Mouse (Mus musculus) kidney, embryonic 14.5 days (tissue): ENCODE measurements around the gene Ube4b. TPM values are rescaled to one million over a fixed set of nuclear protein-coding genes. Genes with fewer than 3 reads are reported as not detected.

Source experiments
- ATAC-seq: fragments of 200-750 bp; cut with Nextera tagmentation; 2 replicates; pipeline ENCODE4 v1.8.0; 2017; ENCODE audit warnings: moderate number of reproducible peaks, mild to moderate bottlenecking, moderate TSS enrichment, moderate library complexity; ENCODE audit not compliant: low FRiP score, low TSS enrichment
- H3K27ac ChIP-seq: fragments of 300-500 bp; sonication (generic); 2 replicates; pipeline ENCODE4 v1.5.1; 2014; ENCODE audit warnings: low read depth, mild to moderate bottlenecking, low read length, moderate library complexity, mixed read lengths
- H3K27me3 ChIP-seq: fragments of 300-500 bp; sonication (generic); 2 replicates; pipeline ENCODE4 v1.6.1; 2014; ENCODE audit warnings: mild to moderate bottlenecking, low read length; ENCODE audit not compliant: control insufficient read depth, insufficient read depth
- H3K36me3 ChIP-seq: fragments of 300-500 bp; sonication (generic); 2 replicates; pipeline ENCODE4 v1.6.1; 2014; ENCODE audit warnings: low read length, mixed read lengths; ENCODE audit not compliant: control insufficient read depth, insufficient read depth
- H3K4me1 ChIP-seq: fragments of 300-500 bp; sonication (generic); 2 replicates; pipeline ENCODE4 v1.6.1; 2014; ENCODE audit warnings: low read length, mixed read lengths; ENCODE audit not compliant: control insufficient read depth, insufficient read depth
- H3K4me2 ChIP-seq: fragments of 300-500 bp; sonication (generic); replicated peaks from 2 replicates; pipeline ENCODE4 v1.6.1; 2014; ENCODE audit warnings: low read depth, mild to moderate bottlenecking, low read length
- H3K4me3 ChIP-seq: fragments of 300-500 bp; sonication (generic); 2 replicates; pipeline ENCODE4 v1.5.1; 2014; ENCODE audit warnings: mild to moderate bottlenecking, low read length
- H3K9ac ChIP-seq: fragments of 300-500 bp; sonication (generic); 2 replicates; pipeline ENCODE4 v1.6.1; 2014; ENCODE audit warnings: low read depth, mild to moderate bottlenecking, low read length, moderate library complexity
- H3K9me3 ChIP-seq: fragments of 300-500 bp; sonication (generic); 2 replicates; pipeline ENCODE4 v1.6.1; 2016; ENCODE audit warnings: low read length; ENCODE audit not compliant: control insufficient read depth
- WGBS: fragments of 180-500 bp; shearing (Covaris S2); extraction: QIAGEN DNeasy Blood & Tissue Kit; methylation state at CpG from one replicate; pipeline ENCODE4 v1.1.7; 2014; 5-methylcytosine and 5-hydroxymethylcytosine counted together
- polyA plus RNA-seq: library from polyadenylated mRNA; unstranded; fragments of >200 nt; fragmentation: Nextera tagmentation; extraction: Ambion mirVana; gene quantifications from 2 replicates; pipeline ENCODE4 v1.2.1, GENCODE M21; 2014

Gene Ube4b
- polyA plus RNA-seq, 1 experiment from 2014 or later = 44.9 TPM

DNA sequence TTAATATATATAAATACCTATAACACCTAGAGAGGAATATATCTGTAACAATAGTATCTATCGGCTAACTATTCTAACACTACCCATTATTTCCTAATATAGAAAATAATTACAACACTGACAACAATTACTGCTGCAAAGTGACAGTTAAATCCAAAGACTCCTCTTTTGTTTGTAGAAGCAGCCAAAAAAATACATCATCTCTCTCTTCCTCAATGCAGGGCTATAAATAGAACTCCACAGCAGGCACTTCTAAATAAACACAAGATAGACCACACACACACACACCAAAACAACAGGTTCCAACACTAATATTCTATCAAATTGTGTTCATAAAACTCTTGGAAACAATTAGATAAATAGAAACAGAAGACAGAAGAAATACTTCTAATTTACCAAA, 140.9 kb downstream of the Ube4b start:
- no peaks in the 10 kb centered on the region for H3K27me3 ChIP-seq
- no peak for ATAC-seq
- no peak overlapping the region for H3K27ac ChIP-seq
- no peaks in the 10 kb centered on the region for H3K9me3 ChIP-seq
- WGBS = 98% methylated on average over 1 of the region's 1 CpGs
- H3K36me3 ChIP-seq = peaks cover 15% of the 10 kb centered on the region
- no peaks in the 10 kb centered on the region for H3K4me1 ChIP-seq
- H3K4me3 ChIP-seq = no peak overlapping the region
- H3K4me2 ChIP-seq = no peak overlapping the region
- H3K9ac ChIP-seq = no peak overlapping the region

DNA sequence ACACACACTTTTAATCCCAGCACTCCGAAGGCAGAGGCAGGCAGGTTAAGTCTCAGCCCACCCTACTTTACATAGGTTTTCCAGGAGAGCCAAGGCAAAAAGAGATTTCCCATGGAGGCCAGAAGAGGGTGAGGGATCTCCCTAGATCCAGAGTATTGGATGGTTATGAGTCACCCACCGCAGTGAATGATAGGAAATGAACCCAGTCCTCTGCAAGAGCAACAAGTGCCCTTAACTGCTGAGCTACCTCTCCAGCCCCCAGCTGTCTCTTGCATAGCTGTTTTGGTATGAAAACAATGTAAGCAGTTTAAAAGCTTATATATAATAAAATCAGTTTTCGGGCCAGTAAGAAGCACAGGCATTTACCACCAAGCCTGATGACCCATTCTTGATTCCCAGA, 143.5 kb downstream of the Ube4b start:
- no peak overlapping the region for H3K9ac ChIP-seq
- H3K4me1 ChIP-seq = 0 out of 2 replicates have a peak, but pooled peaks cover 7% of the 10 kb centered on the region
- no peak for ATAC-seq
- no peak overlapping the region for H3K27ac ChIP-seq
- no peaks in the 10 kb centered on the region for H3K36me3 ChIP-seq
- no peak overlapping the region for H3K4me2 ChIP-seq
- no peak overlapping the region for H3K4me3 ChIP-seq
- 87% methylated on average over 3 of the region's 3 CpGs for WGBS
- H3K27me3 ChIP-seq = no peaks in the 10 kb centered on the region
- no peaks in the 10 kb centered on the region for H3K9me3 ChIP-seq

GRCm38 (mm10) chr4:149282025-149282738, 144.4 kb downstream of the Ube4b start:
- Histone ChIP-seq H3K4me3 (no peak overlapping the region), H3K27ac (no peak overlapping the region), H3K9ac (no peak overlapping the region), H3K27me3 (no peaks in the 10 kb centered on the region), H3K4me2 (no peak overlapping the region), H3K36me3 (no peaks in the 10 kb centered on the region), H3K4me1 (0 out of 2 replicates have a peak, but pooled peaks cover 7% of the 10 kb centered on the region), H3K9me3 (no peaks in the 10 kb centered on the region)
- no peak for ATAC-seq
- WGBS = 68% methylated on average over 7 of the region's 7 CpGs

Other genes with a start within 250 kb of the Ube4b start
- gene Kif1b, start 119.1 kb downstream of the Ube4b start, polyA plus RNA-seq = 25.6 and 35.7 TPM in 2 replicates
- gene Rbp7, start 28.2 kb upstream of the Ube4b start, polyA plus RNA-seq = 1.1 and 1.8 TPM in 2 replicates
- gene Tmem274, start 50.6 kb upstream of the Ube4b start, polyA plus RNA-seq = 0.38 TPM in 1 of 2 replicates, not detected in the other
- 12.7 and 15.5 TPM in 2 replicates for gene Nmnat1, start 58.5 kb upstream of the Ube4b start, polyA plus RNA-seq
- 45.7 and 47.3 TPM in 2 replicates for gene Lzic, start 58.5 kb upstream of the Ube4b start, polyA plus RNA-seq
- 66.6 and 71.4 TPM in 2 replicates for gene Ctnnbip1, start 91.5 kb upstream of the Ube4b start, polyA plus RNA-seq
- gene Clstn1, start 159.7 kb upstream of the Ube4b start, polyA plus RNA-seq = 24.7 and 33.5 TPM in 2 replicates